Mouse (Mus musculus) testis, postnatal 14 days (tissue): ENCODE results near the gene Gm7951.
"Not testable (repeated sequence)": the region's sequence is repeated elsewhere in the genome, so short reads cannot be mapped to it uniquely, and the experiment has no call there.

Experiments
- DNase-seq: peaks from one replicate; pipeline ENCODE4 v3.0.0; 2021; ENCODE audit warnings: low spot score

The Gm7951 gene

DNA sequence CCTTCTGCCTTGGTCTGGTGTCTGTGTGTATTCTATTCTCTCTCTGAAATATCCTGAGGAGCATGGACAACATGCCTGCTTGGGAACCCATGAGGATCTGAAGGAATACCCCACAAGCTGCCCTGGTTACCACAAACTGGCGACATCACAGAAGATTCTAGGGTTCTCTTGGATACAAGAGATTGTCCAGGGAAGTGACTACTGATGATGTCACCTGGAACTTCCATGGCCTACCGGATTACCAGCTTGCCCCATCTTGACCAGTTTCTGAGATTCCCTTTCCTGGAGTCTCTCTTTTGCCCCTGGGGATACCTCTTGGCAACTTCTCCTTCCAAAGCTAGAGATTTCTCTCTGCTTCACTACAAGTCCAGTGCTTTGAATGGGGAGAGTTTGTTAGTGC is at the start of gene Gm7951:
Gm7951 (minus strand) TSS at position 101 of the 400 bp plus-strand sequence.
- not testable (repeated sequence) for DNase-seq

DNA sequence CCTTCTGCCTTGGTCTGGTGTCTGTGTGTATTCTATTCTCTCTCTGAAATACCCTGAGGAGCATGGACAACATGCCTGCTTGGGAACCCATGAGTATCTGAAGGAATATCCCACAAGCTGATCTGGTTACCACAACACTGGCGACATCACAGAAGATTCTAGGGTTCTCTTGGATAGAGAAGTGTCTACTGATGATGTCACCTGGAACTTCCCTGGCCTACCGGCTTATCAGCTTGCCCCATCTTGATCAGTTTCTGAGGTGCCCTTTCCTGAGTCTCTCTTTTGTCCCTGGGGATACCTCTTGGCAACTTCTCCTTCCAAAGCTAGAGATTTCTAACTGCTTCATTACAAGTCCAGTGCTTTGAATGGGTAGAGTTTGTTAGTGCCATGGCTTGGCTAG is 45.4 kb upstream of the Gm7951 start, which contains the start of gene Gm17027:
Gm17027 (minus strand) TSS at position 101 of the 400 bp plus-strand sequence.
- not testable (repeated sequence) for DNase-seq

DNA sequence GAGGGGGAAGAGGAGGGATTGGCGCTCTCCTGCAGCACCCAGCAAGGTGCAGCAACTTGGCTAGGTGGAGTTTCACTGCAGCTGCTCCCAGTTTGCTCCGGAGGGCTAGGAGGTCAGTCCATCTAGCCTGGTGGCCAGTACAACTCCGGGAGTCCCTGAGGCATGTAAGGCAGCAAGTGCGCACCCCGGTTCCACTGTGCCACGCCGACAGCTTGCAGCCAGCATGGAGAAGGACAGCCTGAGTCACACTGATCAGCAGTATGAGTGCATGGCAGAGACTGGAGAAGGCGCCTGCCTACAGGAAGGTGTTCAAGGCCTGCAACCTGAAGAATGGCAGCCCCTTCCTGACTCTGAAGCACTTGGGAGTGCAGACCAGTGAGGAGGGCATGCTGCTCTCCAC is 17.4 kb upstream of the Gm7951 start:
- DNase-seq, result peak; percentile 4

DNA sequence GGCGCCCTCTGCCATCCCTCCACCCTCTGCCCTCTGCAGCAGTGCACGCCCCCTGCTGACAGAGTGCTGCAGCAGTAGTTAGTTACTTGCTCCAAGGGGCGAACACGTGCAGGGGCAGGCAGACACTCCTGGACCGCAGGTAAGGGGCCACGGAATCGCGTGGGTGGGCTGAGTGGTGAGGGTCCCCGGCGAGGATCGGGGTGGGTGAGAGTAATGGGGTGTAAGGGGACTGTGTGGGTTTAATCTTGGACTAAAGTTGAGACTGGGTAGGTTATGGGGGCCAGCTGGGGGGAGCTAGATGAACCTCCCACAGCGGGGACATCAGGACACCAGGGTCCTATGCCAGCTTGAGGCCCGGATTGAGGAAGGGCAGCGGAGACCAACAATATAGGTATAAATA is 16.6 kb upstream of the Gm7951 start:
- DNase-seq, result not testable (repeated sequence)
